In the genomic region with DNA sequence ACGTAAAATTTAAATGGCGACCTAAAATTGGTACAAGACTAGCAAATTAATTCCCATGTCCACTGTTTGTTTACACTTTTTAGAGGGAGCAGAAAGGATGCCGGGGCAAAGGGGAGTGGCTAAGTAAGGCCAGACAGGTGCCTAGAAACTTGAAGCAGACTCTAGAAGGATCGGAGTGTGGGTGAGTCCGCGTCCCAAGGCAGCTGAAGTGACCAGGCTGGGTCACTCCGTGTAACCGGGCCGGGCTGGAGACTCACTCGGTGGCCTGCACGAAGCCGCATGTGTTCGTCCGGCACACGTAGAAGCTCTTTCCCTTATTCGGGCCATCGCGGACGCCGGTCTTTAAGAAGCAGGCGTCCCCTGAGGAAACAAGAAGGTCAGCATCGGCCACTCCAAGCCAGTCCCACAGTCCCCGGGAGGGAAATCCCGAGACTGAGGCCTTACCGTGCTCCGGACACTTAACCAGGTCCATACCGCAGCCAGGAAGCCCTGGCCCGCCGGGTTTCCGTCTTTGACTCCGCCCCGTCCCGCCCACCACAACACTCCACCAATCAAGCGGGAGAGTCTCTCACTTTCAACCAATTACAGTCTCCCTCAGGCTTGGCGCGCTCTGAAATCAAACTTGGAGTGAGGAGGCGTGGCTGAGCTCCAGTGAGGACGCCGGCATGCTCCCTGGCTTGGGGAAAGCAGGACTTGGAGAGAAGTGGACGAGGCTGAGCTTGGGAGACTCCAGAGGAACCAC, we compare ENCODE assay signal across 8 mouse cellular contexts. TPM values are rescaled to one million over a fixed set of nuclear protein-coding genes. Genes with fewer than 3 reads are reported as not detected.
A peak's percentile ranks its signal among the peaks of the same experiment; 100 is the strongest.
DNase-seq lines count a peak whose midpoint lies in the region; ATAC-seq and TF ChIP-seq lines count a peak whose summit lies in the region.

Ttf2 (minus strand) TSS at position 488 of the 742 bp plus-strand sequence.

- no peaks in the 10 kb centered on the region for H3K36me3 ChIP-seq in hindbrain, postnatal 0 days (ENCODE audit: insufficient read depth, low read length)

- H3K9me3 ChIP-seq in hindbrain, postnatal 0 days (ENCODE audit: low read length) = no peaks in the 10 kb centered on the region

- H3K4me3 ChIP-seq in gastrocnemius, adult 2 months = peak within 1 kb of the TSS; percentile 91
- H3K4me3 ChIP-seq in hindbrain, postnatal 0 days (ENCODE audit: low read length) = peak within 1 kb of the TSS; percentile 47
- peak within 1 kb of the TSS; percentile 69 for H3K4me3 ChIP-seq in left cerebral cortex, adult 2 months

- intact Hi-C loops in gastrocnemius, adult 2 months (cut with DNase I) = loop anchor here (5.0 to 10.0 kb wide), 2 partner anchors 47 to 495 kb away; partner anchors contain the start of gene Trim45
- intact Hi-C loops in left cerebral cortex, adult 2 months (cut with DNase I) = loop anchor here (2.0 to 10.0 kb wide), 2 partner anchors 205 to 493 kb away; no protein-coding TSS in a partner anchor

- H3K27me3 ChIP-seq in hindbrain, postnatal 0 days (ENCODE audit: insufficient read depth, low read length) = no peaks in the 10 kb centered on the region

- peak; percentile 99 for ATAC-seq in common myeloid progenitor, adult 5-6 weeks (replicated peaks; ENCODE audit: low read depth, poor library complexity, severe bottlenecking)
- ATAC-seq in hindbrain, postnatal 0 days = peak; percentile 98
- ATAC-seq in megakaryocyte, adult 5-6 weeks (ENCODE audit: poor library complexity, severe bottlenecking) = peak; percentile 96

- DNase-seq in ZHBTc4 (ENCODE audit: low read depth, low spot score) = peak; percentile 97
- DNase-seq in gastrocnemius, adult 2 months = peak; percentile 95
- peak; percentile 95 for DNase-seq in hindbrain, postnatal 0 days (ENCODE audit: low spot score)
- DNase-seq in left cerebral cortex, adult 2 months (ENCODE audit: extremely low spot score in 1 of 2, low spot score in 2 of 2) = peak; percentile 86
- DNase-seq in right cerebral cortex, adult 2 months (ENCODE audit: low spot score in 2 of 2) = peak; percentile 90 to 91
- DNase-seq in urinary bladder, postnatal 14 days (ENCODE audit: low spot score) = peak; percentile 93

- 0 out of 2 replicates have a peak within 1 kb of the TSS, but pooled peaks have one; percentile 39 for H3K9ac ChIP-seq in hindbrain, postnatal 0 days (replicated peaks; ENCODE audit: low read length)

- TF ChIP-seq CTCF in gastrocnemius, adult 2 months (IDR thresholded peaks at IDR 0.05) = no peak
- TF ChIP-seq CTCF in hindbrain, postnatal 0 days (IDR thresholded peaks at IDR 0.05; ENCODE audit: low read depth) = no peak
- TF ChIP-seq CTCF in left cerebral cortex, adult 2 months (IDR thresholded peaks at IDR 0.05) = no peak

- no peaks in the 10 kb centered on the region; the same call in 1 of the 2 replicates for H3K4me1 ChIP-seq in hindbrain, postnatal 0 days (ENCODE audit: insufficient read depth, low read length)

- WGBS in hindbrain, postnatal 0 days = under 1% methylated on average over 40 of the region's 40 CpGs

- H3K27ac ChIP-seq in gastrocnemius, adult 2 months = peak within 1 kb of the TSS; percentile 82
- H3K27ac ChIP-seq in hindbrain, postnatal 0 days = no peak within 1 kb of the TSS
- H3K27ac ChIP-seq in left cerebral cortex, adult 2 months = no peak within 1 kb of the TSS

- H3K4me2 ChIP-seq in hindbrain, postnatal 0 days (ENCODE audit: low read depth, low read length) = peak within 1 kb of the TSS; percentile 78

RNA-seq across cellular contexts. Expression of gene Ttf2, which starts in this region (rescaled TPM):
- total RNA-seq in common myeloid progenitor, adult 5-6 weeks (2017) = 32.6 and 35.4 TPM in 2 replicates
- 1 to 10 TPM; 2.5 to 3.1 TPM for total RNA-seq in gastrocnemius, adult 2 months (2021)
- total RNA-seq in hindbrain, postnatal 0 days (2014; rRNA removed) = 6.7 and 8.4 TPM in 2 replicates
- polyA plus RNA-seq in hindbrain, postnatal 0 days (2015; fragmentation: Nextera tagmentation; extraction: Ambion mirVana) = 3.3 and 3.9 TPM in 2 replicates
- total RNA-seq in left cerebral cortex, adult 2 months (2021) = 1 to 10 TPM; 1.0 to 1.3 TPM
- total RNA-seq in megakaryocyte, adult 5-6 weeks (2015) = 16.0 and 20.7 TPM in 2 replicates
- 23.8 and 24.6 TPM in 2 replicates for total RNA-seq in megakaryocyte, adult 5-6 weeks (2017)
